Mouse (Mus musculus): ENCODE results near the gene Sec1.

The Sec1 gene

GRCm38 (mm10) chr7:45717918-45718297, 23.7 kb upstream of the Sec1 start, which contains the start of gene Sphk2:
Sphk2 (minus strand) TSS chr7:45718002.
- DNase-seq (ENCODE audit: low spot score in 2 of 2), result peak; percentile 97 to 99

- no peak for DNase-seq (ENCODE audit: low spot score in 2 of 2)
Measured at GRCm38 (mm10) chr7:45716952-45717917, 23.0 kb upstream of the Sec1 start.

GRCm38 (mm10) chr7:45716460-45716857, 22.3 kb upstream of the Sec1 start:
- no peak for DNase-seq (ENCODE audit: low spot score in 2 of 2)

- DNase-seq (ENCODE audit: low spot score in 2 of 2), result no peak
Measured at GRCm38 (mm10) chr7:45715741-45716459, 21.7 kb upstream of the Sec1 start.

- peak; percentile 91 to 96 for DNase-seq (ENCODE audit: low spot score in 2 of 2)
Measured at GRCm38 (mm10) chr7:45715090-45715708, 21.0 kb upstream of the Sec1 start, which contains the start of gene Rpl18. Rpl18 (plus strand) TSS chr7:45715457.

- DNase-seq (ENCODE audit: low spot score in 2 of 2), result no peak
Measured at GRCm38 (mm10) chr7:45714630-45715089, 20.5 kb upstream of the Sec1 start.

- no peak for DNase-seq (ENCODE audit: low spot score in 2 of 2)
Measured at GRCm38 (mm10) chr7:45713881-45714520, 19.8 kb upstream of the Sec1 start.

- no peak for DNase-seq (ENCODE audit: low spot score in 2 of 2)
Measured at GRCm38 (mm10) chr7:45713396-45713795, 19.2 kb upstream of the Sec1 start.

GRCm38 (mm10) chr7:45712022-45712757, 18.0 kb upstream of the Sec1 start:
- DNase-seq (ENCODE audit: low spot score in 2 of 2), result no peak

GRCm38 (mm10) chr7:45711316-45712021, 17.3 kb upstream of the Sec1 start:
- no peak for DNase-seq (ENCODE audit: low spot score in 2 of 2)

GRCm38 (mm10) chr7:45710477-45711191, 16.4 kb upstream of the Sec1 start:
- no peak for DNase-seq (ENCODE audit: low spot score in 2 of 2)

GRCm38 (mm10) chr7:45709677-45710355, 15.6 kb upstream of the Sec1 start:
- DNase-seq (ENCODE audit: low spot score in 2 of 2), result no peak

- no peak for DNase-seq (ENCODE audit: low spot score in 2 of 2)
Measured at GRCm38 (mm10) chr7:45709036-45709435, 14.8 kb upstream of the Sec1 start.

GRCm38 (mm10) chr7:45708221-45708761, 14.1 kb upstream of the Sec1 start:
- no peak for DNase-seq (ENCODE audit: low spot score in 2 of 2)

GRCm38 (mm10) chr7:45707375-45707967, 13.3 kb upstream of the Sec1 start:
- peak; percentile 75 to 85 for DNase-seq (ENCODE audit: low spot score in 2 of 2)

- peak; percentile 69 to 82 for DNase-seq (ENCODE audit: low spot score in 2 of 2)
Measured at GRCm38 (mm10) chr7:45706721-45707241, 12.6 kb upstream of the Sec1 start.

- no peak for DNase-seq (ENCODE audit: low spot score in 2 of 2)
Measured at GRCm38 (mm10) chr7:45705873-45706281, 11.7 kb upstream of the Sec1 start.

GRCm38 (mm10) chr7:45705443-45705864, 11.3 kb upstream of the Sec1 start:
- no peak for DNase-seq (ENCODE audit: low spot score in 2 of 2)
